Mouse (Mus musculus): ENCODE measurements around the gene Plk5. TPM values are rescaled to one million over a fixed set of nuclear protein-coding genes. Genes with fewer than 3 reads are reported as not detected.

Gene Plk5
- total RNA-seq, 4 experiments from 2014 or later = 18.0 to 36.4 (median 30.4) TPM

GRCm38 (mm10) chr10:80386735-80387471 lies 30.6 kb downstream of the Plk5 start:
- DNase-seq (ENCODE audit: low spot score in 2 of 2) = no peak

GRCm38 (mm10) chr10:80387522-80387959 lies 31.3 kb downstream of the Plk5 start, which contains the start of gene Mex3d:
Gene Mex3d, minus strand, starts transcription at chr10:80387659.
- DNase-seq (ENCODE audit: low spot score in 2 of 2) = peak in 1 of 2 experiments; percentile 76

GRCm38 (mm10) chr10:80388731-80389130 lies 32.5 kb downstream of the Plk5 start:
- DNase-seq (ENCODE audit: low spot score in 2 of 2) = no peak

GRCm38 (mm10) chr10:80389185-80389708 lies 33.0 kb downstream of the Plk5 start:
- DNase-seq (ENCODE audit: low spot score in 2 of 2) = no peak

- DNase-seq (ENCODE audit: low spot score in 2 of 2) = no peak
Measured at GRCm38 (mm10) chr10:80390697-80391096, 34.4 kb downstream of the Plk5 start.

GRCm38 (mm10) chr10:80392687-80393086 lies 36.4 kb downstream of the Plk5 start:
- DNase-seq (ENCODE audit: low spot score in 2 of 2) = no peak

- no peak for DNase-seq (ENCODE audit: low spot score in 2 of 2)
Measured at GRCm38 (mm10) chr10:80395025-80395627, 38.9 kb downstream of the Plk5 start.

GRCm38 (mm10) chr10:80396822-80397523 lies 40.7 kb downstream of the Plk5 start:
- no peak for DNase-seq (ENCODE audit: low spot score in 2 of 2)

GRCm38 (mm10) chr10:80397524-80398173 lies 41.4 kb downstream of the Plk5 start:
- DNase-seq (ENCODE audit: low spot score in 2 of 2) = no peak

- no peak for DNase-seq (ENCODE audit: low spot score in 2 of 2)
Measured at GRCm38 (mm10) chr10:80398174-80398535, 41.9 kb downstream of the Plk5 start.

- DNase-seq (ENCODE audit: low spot score in 2 of 2) = peak; percentile 94 to 98
Measured at GRCm38 (mm10) chr10:80398719-80399190, 42.5 kb downstream of the Plk5 start.

- DNase-seq (ENCODE audit: low spot score in 2 of 2) = peak; percentile 99 to 100
Measured at GRCm38 (mm10) chr10:80399191-80399972, 43.1 kb downstream of the Plk5 start, which contains the start of gene Mbd3. Gene Mbd3, minus strand, starts transcription at chr10:80399550.

- no peak for DNase-seq (ENCODE audit: low spot score in 2 of 2)
Measured at GRCm38 (mm10) chr10:80399973-80400703, 43.9 kb downstream of the Plk5 start.

- no peak for DNase-seq (ENCODE audit: low spot score in 2 of 2)
Measured at GRCm38 (mm10) chr10:80400704-80401161, 44.5 kb downstream of the Plk5 start.

GRCm38 (mm10) chr10:80403044-80403692 lies 46.9 kb downstream of the Plk5 start:
- DNase-seq (ENCODE audit: low spot score in 2 of 2) = no peak

GRCm38 (mm10) chr10:80405481-80406173 lies 49.4 kb downstream of the Plk5 start:
- DNase-seq (ENCODE audit: low spot score in 2 of 2) = no peak

- DNase-seq (ENCODE audit: low spot score in 2 of 2) = peak; percentile 92 to 93
Measured at GRCm38 (mm10) chr10:80406684-80407501, 50.6 kb downstream of the Plk5 start, which contains the start of gene Uqcr11. Gene Uqcr11, minus strand, starts transcription at chr10:80406830.

- DNase-seq (ENCODE audit: low spot score in 2 of 2) = no peak
Measured at GRCm38 (mm10) chr10:80407924-80408323, 51.7 kb downstream of the Plk5 start.
